Mouse (Mus musculus) embryonic facial prominence, embryonic 13.5 days (tissue): Measurements from ENCODE around the gene Cdhr2. TPM values are rescaled to one million over a fixed set of nuclear protein-coding genes. Genes with fewer than 3 reads are reported as not detected.

ENCODE experiments used
- ATAC-seq: fragments of 200-750 bp; cut with Nextera tagmentation; 2 replicates; pipeline ENCODE4 v1.8.0; 2017; ENCODE audit warnings: low read depth; ENCODE audit not compliant: insufficient number of reproducible peaks, insufficient read depth, low FRiP score, low TSS enrichment
- H3K27ac ChIP-seq: fragments of 300-500 bp; sonication (generic); 2 replicates; pipeline ENCODE4 v1.5.1; 2015; ENCODE audit warnings: moderate library complexity, mild to moderate bottlenecking, inconsistent platforms
- H3K27me3 ChIP-seq: fragments of 300-500 bp; sonication (generic); 2 replicates; pipeline ENCODE4 v1.6.1; 2015; ENCODE audit warnings: mild to moderate bottlenecking, inconsistent platforms
- H3K36me3 ChIP-seq: fragments of 300-500 bp; sonication (generic); 2 replicates; pipeline ENCODE4 v1.6.1; 2015; ENCODE audit warnings: mild to moderate bottlenecking, inconsistent platforms
- H3K4me1 ChIP-seq: fragments of 300-500 bp; sonication (generic); 2 replicates; pipeline ENCODE4 v1.6.1; 2015; ENCODE audit warnings: inconsistent platforms
- H3K4me2 ChIP-seq: fragments of 300-500 bp; sonication (generic); 2 replicates; pipeline ENCODE4 v1.6.1; 2015; ENCODE audit warnings: moderate library complexity, mild to moderate bottlenecking, inconsistent platforms
- H3K4me3 ChIP-seq: fragments of 300-500 bp; sonication (generic); 2 replicates; pipeline ENCODE4 v1.5.1; 2015; ENCODE audit warnings: mild to moderate bottlenecking, inconsistent platforms
- H3K9ac ChIP-seq: fragments of 300-500 bp; sonication (generic); 2 replicates; pipeline ENCODE4 v1.6.1; 2015; ENCODE audit warnings: mild to moderate bottlenecking, inconsistent platforms
- H3K9me3 ChIP-seq: fragments of 300-500 bp; sonication (generic); 2 replicates; pipeline ENCODE4 v1.6.1; 2016; ENCODE audit warnings: inconsistent platforms
- WGBS: fragments of 180-500 bp; shearing (Covaris S2); methylation state at CpG from one replicate; pipeline ENCODE4 v1.1.7; 2015; ENCODE audit warnings: mixed read lengths; 5-methylcytosine and 5-hydroxymethylcytosine counted together
- polyA plus RNA-seq: library from polyadenylated mRNA; unstranded; fragments of >200 nt; fragmentation: Nextera tagmentation; extraction: Ambion mirVana; gene quantifications from 2 replicates; pipeline ENCODE4 v1.2.1, GENCODE M21; 2015

Gene Cdhr2
- polyA plus RNA-seq, 1 experiment from 2014 or later: not detected

GRCm38 (mm10) chr13:54694348-54695060 is 6.8 kb upstream of the Cdhr2 start:
- 19% methylated on average over 26 of the region's 26 CpGs for WGBS

GRCm38 (mm10) chr13:54695479-54696230 is 5.6 kb upstream of the Cdhr2 start:
- Histone ChIP-seq H3K27me3 (no peaks in the 10 kb centered on the region), H3K4me1 (peaks cover 24% of the 10 kb centered on the region), H3K4me2 (no peak overlapping the region), H3K9ac (no peak overlapping the region), H3K36me3 (no peaks in the 10 kb centered on the region), H3K9me3 (no peaks in the 10 kb centered on the region), H3K4me3 (no peak overlapping the region), H3K27ac (no peak overlapping the region)
- WGBS: 90% methylated on average over 11 of the region's 11 CpGs
- no peak for ATAC-seq

More at GRCm38 (mm10) chr13:54694348-54695060, 6.8 kb upstream of the Cdhr2 start:
- Histone ChIP-seq H3K27me3 (no peaks in the 10 kb centered on the region), H3K9me3 (no peaks in the 10 kb centered on the region), H3K9ac (peak overlapping the region; percentile 73), H3K36me3 (no peaks in the 10 kb centered on the region), H3K4me3 (peak overlapping the region; percentile 97), H3K4me2 (peak overlapping the region; percentile 60), H3K27ac (peak overlapping the region; percentile 91), H3K4me1 (peaks cover 24% of the 10 kb centered on the region)
- ATAC-seq: peak; percentile 73

GRCm38 (mm10) chr13:54702507-54702906 is 1.2 kb downstream of the Cdhr2 start:
- Histone ChIP-seq H3K27ac (no peak overlapping the region), H3K9ac (no peak overlapping the region), H3K4me1 (no peaks in the 10 kb centered on the region), H3K27me3 (no peaks in the 10 kb centered on the region; the same call in 1 of the 2 replicates), H3K36me3 (no peaks in the 10 kb centered on the region), H3K4me3 (no peak overlapping the region), H3K4me2 (no peak overlapping the region), H3K9me3 (no peaks in the 10 kb centered on the region)
- ATAC-seq: no peak
- WGBS: 71% methylated on average over 7 of the region's 7 CpGs

- H3K27ac ChIP-seq: no peak overlapping the region
- H3K4me2 ChIP-seq: no peak overlapping the region
- no peaks in the 10 kb centered on the region for H3K36me3 ChIP-seq
- no peak for ATAC-seq
- WGBS: 50% methylated on average over 6 of the region's 6 CpGs
- H3K9me3 ChIP-seq: no peaks in the 10 kb centered on the region
- H3K9ac ChIP-seq: no peak overlapping the region
- no peaks in the 10 kb centered on the region; the same call in 1 of the 2 replicates for H3K27me3 ChIP-seq
- H3K4me1 ChIP-seq: no peaks in the 10 kb centered on the region
- no peak overlapping the region for H3K4me3 ChIP-seq
Observed at GRCm38 (mm10) chr13:54704890-54705289, 3.6 kb downstream of the Cdhr2 start.

GRCm38 (mm10) chr13:54710866-54711265 is 9.6 kb downstream of the Cdhr2 start:
- Histone ChIP-seq H3K4me2 (no peak overlapping the region), H3K27me3 (no peaks in the 10 kb centered on the region), H3K9ac (no peak overlapping the region), H3K4me1 (no peaks in the 10 kb centered on the region), H3K4me3 (no peak overlapping the region), H3K9me3 (no peaks in the 10 kb centered on the region), H3K36me3 (no peaks in the 10 kb centered on the region), H3K27ac (no peak overlapping the region)
- no peak for ATAC-seq
- WGBS: 78% methylated on average over 3 of the region's 3 CpGs

- no peaks in the 10 kb centered on the region for H3K9me3 ChIP-seq
- no peaks in the 10 kb centered on the region for H3K4me1 ChIP-seq
- no peaks in the 10 kb centered on the region for H3K27me3 ChIP-seq
- WGBS: 42% methylated on average over 4 of the region's 4 CpGs
- no peaks in the 10 kb centered on the region for H3K36me3 ChIP-seq
- no peak overlapping the region for H3K4me2 ChIP-seq
- no peak overlapping the region for H3K9ac ChIP-seq
- ATAC-seq: no peak
- H3K4me3 ChIP-seq: no peak overlapping the region
- no peak overlapping the region for H3K27ac ChIP-seq
Observed at GRCm38 (mm10) chr13:54714393-54714792, 13.1 kb downstream of the Cdhr2 start.

GRCm38 (mm10) chr13:54714996-54715395 is 13.7 kb downstream of the Cdhr2 start:
- 67% methylated on average over 10 of the region's 10 CpGs for whole genome bisulfite sequencing
- Histone ChIP-seq H3K9me3 (no peaks in the 10 kb centered on the region), H3K27ac (no peak overlapping the region), H3K9ac (no peak overlapping the region), H3K4me2 (no peak overlapping the region), H3K36me3 (no peaks in the 10 kb centered on the region), H3K27me3 (no peaks in the 10 kb centered on the region), H3K4me3 (no peak overlapping the region), H3K4me1 (no peaks in the 10 kb centered on the region)
- no peak for ATAC-seq

GRCm38 (mm10) chr13:54716916-54717315 is 15.7 kb downstream of the Cdhr2 start:
- no peak overlapping the region for H3K4me2 ChIP-seq
- H3K4me3 ChIP-seq: no peak overlapping the region
- no peak for ATAC-seq
- no peaks in the 10 kb centered on the region for H3K9me3 ChIP-seq
- no peak overlapping the region for H3K9ac ChIP-seq
- H3K27me3 ChIP-seq: no peaks in the 10 kb centered on the region
- H3K36me3 ChIP-seq: no peaks in the 10 kb centered on the region
- 2% methylated on average over 5 of the region's 5 CpGs for WGBS
- H3K27ac ChIP-seq: no peak overlapping the region
- H3K4me1 ChIP-seq: no peaks in the 10 kb centered on the region

- Histone ChIP-seq H3K27me3 (no peaks in the 10 kb centered on the region), H3K9me3 (no peaks in the 10 kb centered on the region), H3K27ac (no peak overlapping the region), H3K36me3 (no peaks in the 10 kb centered on the region), H3K4me3 (no peak overlapping the region), H3K4me2 (no peak overlapping the region), H3K9ac (no peak overlapping the region), H3K4me1 (no peaks in the 10 kb centered on the region)
- no peak for ATAC-seq
- WGBS: 90% methylated on average over 3 of the region's 3 CpGs
Observed at GRCm38 (mm10) chr13:54723143-54723542, 21.9 kb downstream of the Cdhr2 start.

- no peak overlapping the region for H3K4me3 ChIP-seq
- H3K9ac ChIP-seq: no peak overlapping the region
- H3K36me3 ChIP-seq: no peaks in the 10 kb centered on the region
- H3K27ac ChIP-seq: no peak overlapping the region
- no peaks in the 10 kb centered on the region for H3K9me3 ChIP-seq
- H3K27me3 ChIP-seq: no peaks in the 10 kb centered on the region
- no peak overlapping the region for H3K4me2 ChIP-seq
- no peaks in the 10 kb centered on the region for H3K4me1 ChIP-seq
- no peak for ATAC-seq
- WGBS: 64% methylated on average over 11 of the region's 11 CpGs
Observed at GRCm38 (mm10) chr13:54726131-54726530, 24.9 kb downstream of the Cdhr2 start.

- Histone ChIP-seq H3K4me2 (peak overlapping the region; percentile 77), H3K9ac (peak overlapping the region; percentile 64; the same call in 1 of the 2 replicates)
Observed at GRCm38 (mm10) chr13:54736931-54737330, 35.7 kb downstream of the Cdhr2 start.

More at GRCm38 (mm10) chr13:54736931-54737330, 35.7 kb downstream of the Cdhr2 start:
- Histone ChIP-seq H3K36me3 (no peaks in the 10 kb centered on the region), H3K27me3 (peaks cover 61% of the 10 kb centered on the region), H3K4me3 (peak overlapping the region; percentile 49), H3K4me1 (peaks cover 13% of the 10 kb centered on the region), H3K27ac (no peak overlapping the region), H3K9me3 (no peaks in the 10 kb centered on the region)
- no peak for ATAC-seq
- 29% methylated on average over 3 of the region's 3 CpGs for WGBS
